Mouse (Mus musculus) erythroid progenitor cell, adult 5-6 weeks (primary cell): ENCODE measurements around the gene Slc4a10. TPM values are rescaled to one million over a fixed set of nuclear protein-coding genes. Genes with fewer than 3 reads are reported as not detected.
"Not testable (repeated sequence)": the region's sequence is repeated elsewhere in the genome, so short reads cannot be mapped to it uniquely, and the experiment has no call there.

ENCODE experiments used
- ATAC-seq: replicated peaks from 2 replicates; pipeline ENCODE4 v1.8.0; 2016; ENCODE audit warnings: moderate number of reproducible peaks, mild to moderate bottlenecking, moderate TSS enrichment, inconsistent platforms; ENCODE audit not compliant: poor library complexity, low FRiP score, severe bottlenecking
- total RNA-seq, 2 experiments: library from RNA; stranded (forward) in 1 of 2; stranded (reverse) in 1 of 2; fragments of 150-400 nt in 1 of 2; fragments of 186-747, 209-891 nt in 1 of 2; gene quantifications; 2 replicates each; pipeline versions ENCODE4 v1.2.3 to v1.2.4; 2015 to 2017; ENCODE audit warnings: low replicate concordance in 2 of 2

Gene Slc4a10
- not detected in 2 replicates for total RNA-seq (2015; ENCODE audit: low replicate concordance)
- total RNA-seq (2017; ENCODE audit: low replicate concordance): 3.3 TPM in 1 of 2 replicates, not detected in the other

DNA sequence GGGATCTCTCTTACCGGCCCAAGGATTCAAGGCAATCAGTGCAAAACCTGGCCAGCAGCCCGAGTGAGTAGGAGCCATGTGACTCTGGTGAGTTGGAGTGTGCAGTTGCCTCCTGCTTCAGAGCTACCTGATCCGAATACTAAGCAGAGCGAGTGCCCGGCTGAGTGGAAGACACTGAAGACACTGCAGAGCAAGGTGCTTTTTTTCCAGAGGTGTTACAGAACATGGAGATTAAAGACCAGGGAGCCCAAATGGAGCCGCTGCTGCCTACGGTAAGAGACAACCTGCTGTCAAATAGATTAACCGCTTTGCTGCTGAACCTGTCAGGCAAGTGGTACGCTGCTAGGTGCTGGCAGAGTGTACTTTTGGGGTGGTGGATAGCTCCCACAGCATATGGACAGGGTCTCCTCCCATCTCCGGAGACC lies at the start of gene Slc4a10:
TSS of gene Slc4a10 (plus strand) at position 42 of the 425 bp plus-strand sequence.
- ATAC-seq: no peak

GRCm38 (mm10) chr2:62001251-62001650 lies 45.0 kb upstream of the Slc4a10 start:
- not testable (repeated sequence) for ATAC-seq

DNA sequence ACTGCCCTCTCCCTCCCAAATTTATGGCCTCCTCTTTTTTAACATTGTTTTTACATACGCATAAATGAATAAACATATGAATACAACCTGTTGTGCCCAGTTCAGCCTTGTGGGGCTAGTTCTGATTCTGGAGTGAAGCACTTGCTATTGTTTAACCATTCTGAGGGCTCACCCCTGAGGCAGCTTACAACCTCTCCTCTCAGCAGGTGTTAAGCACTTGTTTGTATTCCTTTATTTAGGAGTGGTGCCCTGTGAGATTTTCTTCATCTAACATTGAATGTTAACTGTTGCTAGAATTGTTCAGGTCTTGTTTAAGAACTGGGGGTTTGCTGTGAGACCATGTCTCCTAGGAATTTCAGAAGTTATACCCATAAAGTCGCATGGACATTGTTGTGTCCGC lies 28.1 kb upstream of the Slc4a10 start:
- no peak for ATAC-seq

- no peak; the same call in 1 of the 2 replicates for ATAC-seq
Observed at GRCm38 (mm10) chr2:62046861-62047503, 720 bp downstream of the Slc4a10 start.

DNA sequence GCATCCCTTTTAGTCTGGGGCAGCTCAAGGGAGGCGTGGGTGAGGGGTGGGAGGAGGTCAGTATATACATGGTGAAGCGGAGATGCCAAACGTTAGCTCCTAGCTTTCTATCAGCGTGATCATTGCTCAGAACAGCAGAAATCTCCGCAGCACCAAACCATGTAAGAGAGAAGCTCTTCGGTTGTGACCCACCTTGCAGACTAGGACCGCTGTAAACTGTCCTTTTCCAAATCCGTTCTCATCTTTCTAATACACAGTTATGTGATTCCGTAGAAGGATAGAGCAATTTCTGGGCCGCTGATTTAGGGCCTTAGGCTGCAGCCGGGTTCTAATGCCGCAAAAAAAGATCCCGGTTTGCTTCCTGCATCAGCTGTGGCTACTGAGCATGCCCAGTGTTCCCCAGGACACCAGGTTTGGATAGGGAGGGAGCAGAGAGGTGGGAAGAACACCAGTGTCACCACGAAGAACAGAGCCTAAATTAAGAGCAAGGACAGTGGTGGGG lies 1.3 kb downstream of the Slc4a10 start:
- no peak for ATAC-seq

- ATAC-seq: no peak
Observed at GRCm38 (mm10) chr2:62048116-62048515, 1.9 kb downstream of the Slc4a10 start.

- no peak for ATAC-seq
Observed at GRCm38 (mm10) chr2:62076512-62076911, 30.2 kb downstream of the Slc4a10 start.

DNA sequence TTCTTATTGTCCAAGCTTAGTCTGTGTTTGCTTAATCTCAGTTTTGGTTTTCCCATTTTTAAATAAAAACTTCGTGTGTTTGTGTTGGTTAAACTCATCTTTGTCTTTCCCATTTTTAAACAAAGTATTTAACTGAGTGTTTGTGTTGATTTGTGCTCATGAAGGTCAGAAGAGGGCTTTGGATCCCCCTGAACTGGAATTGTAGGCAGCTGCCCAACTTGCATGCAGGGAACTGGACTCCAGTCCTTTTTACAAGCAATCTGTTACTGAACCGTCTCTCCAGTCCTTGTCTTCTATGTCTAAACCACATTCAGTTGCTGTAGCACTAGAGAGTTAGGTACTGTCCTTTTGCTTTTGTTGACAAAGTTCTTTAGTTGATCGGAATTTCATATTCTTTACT lies 41.3 kb downstream of the Slc4a10 start:
- ATAC-seq: no peak

DNA sequence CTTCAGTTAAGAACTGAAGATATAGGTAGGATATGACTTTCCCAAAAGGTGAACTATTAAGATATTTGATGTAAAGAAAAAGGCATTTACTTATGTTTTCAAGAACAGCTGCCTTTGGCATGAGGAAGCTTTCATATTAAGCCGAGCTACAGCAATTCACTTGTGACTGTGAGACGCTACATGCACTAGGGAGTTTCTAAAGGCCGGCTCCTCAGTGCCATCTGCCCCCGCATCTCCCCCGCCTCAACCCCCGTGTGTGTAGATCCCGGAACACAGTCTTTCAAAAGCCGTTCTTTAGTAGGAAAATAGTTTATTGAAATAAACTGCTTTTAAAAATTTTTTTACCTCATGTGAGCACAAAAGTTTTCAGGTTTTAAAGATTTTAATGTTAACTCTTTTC lies 42.5 kb downstream of the Slc4a10 start:
- ATAC-seq: no peak

DNA sequence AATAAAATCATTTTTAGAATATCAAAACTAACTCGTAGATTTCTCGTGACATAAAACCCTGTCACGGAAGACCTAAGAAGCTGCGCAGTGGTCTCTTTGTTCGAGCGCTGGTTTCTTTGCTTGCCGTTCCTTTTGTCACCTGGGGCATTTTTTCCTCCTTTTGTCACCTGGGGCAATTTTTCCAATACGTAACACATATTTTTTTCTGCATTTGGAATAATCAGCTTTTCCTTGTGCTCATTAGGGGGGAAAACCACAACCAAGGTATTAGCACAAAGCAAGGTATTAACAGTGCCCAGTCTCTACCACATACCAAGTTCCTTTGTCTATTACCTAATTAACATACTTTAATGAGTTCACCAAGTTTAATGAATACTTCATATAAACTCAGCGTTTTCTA lies 42.9 kb downstream of the Slc4a10 start:
- no peak for ATAC-seq

GRCm38 (mm10) chr2:62100526-62100925 lies 54.3 kb downstream of the Slc4a10 start:
- no peak for ATAC-seq

DNA sequence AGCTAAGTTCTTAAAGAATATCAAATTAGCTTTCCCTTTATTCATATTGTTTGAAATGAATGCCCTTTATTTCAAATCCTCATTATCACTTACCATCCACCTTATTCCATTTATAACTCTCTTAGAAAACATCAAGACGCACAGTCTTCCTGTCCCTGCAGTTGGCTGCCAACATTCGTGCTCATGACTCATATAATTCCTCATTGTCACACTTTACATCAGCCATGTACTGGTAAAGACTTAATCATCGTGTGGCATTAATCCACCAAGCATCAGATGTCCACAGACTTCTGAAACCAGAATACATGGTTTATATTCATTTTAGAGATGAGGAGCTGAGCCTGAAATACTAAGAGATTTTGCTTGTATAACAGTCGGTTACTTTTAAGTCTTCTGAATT lies 69.1 kb downstream of the Slc4a10 start:
- no peak for ATAC-seq

DNA sequence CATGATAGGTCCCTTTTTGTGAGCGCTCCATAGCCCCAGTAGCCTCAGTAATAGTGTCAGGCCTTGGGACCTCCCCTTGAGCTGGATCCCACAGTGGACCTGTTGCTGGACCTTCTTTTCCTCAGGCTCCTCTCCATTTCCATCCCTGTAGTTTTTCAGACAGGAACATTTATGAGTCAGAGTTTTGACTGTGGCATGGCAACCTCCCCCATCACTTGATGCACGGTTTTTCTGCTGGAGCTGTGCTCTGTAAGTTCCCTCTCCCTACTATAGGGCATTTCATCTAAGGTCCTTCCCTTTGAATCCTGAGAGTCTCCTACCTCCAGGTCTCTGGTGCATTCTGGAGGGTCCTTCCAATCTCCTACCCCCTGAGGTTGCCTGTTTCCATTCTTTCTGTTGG lies 83.7 kb downstream of the Slc4a10 start:
- ATAC-seq: no peak

DNA sequence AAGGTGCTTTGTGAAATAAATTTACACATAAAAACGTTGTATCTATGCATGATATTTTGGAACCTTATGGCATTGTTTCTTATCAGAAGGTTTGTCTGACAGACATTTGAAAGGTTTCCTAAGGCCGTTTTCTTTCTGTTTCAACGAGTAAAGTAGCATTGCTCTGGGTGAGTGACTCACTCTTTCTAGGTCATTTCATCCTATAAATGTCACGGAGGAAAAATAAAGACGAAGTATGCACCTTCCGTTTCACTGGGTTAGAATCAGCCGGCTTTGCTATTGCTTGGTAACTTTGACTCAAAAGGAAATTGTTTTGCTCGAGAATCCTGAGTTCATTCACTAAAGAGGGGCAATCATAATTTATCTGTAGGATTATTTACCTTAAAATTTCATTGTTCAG lies 88.6 kb downstream of the Slc4a10 start:
- no peak for ATAC-seq

DNA sequence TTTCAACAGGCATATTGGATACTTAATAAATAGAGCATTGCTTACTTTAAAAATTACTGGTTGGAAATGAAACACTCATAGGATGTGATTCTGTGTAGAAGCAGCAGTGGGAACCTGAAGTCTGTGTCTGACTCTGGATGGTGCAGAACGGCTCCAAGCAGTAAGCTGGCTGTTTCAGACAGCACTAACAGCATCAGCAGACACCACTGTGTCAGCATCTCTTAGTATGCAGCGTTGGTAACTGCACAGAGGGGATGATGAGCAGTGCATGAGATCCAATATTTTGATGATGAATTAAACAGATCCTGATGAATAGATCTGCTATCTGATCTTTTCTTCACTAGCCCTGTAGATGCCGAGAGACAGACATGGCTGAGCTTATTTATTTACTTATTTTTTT lies 101.4 kb downstream of the Slc4a10 start:
- ATAC-seq: no peak

DNA sequence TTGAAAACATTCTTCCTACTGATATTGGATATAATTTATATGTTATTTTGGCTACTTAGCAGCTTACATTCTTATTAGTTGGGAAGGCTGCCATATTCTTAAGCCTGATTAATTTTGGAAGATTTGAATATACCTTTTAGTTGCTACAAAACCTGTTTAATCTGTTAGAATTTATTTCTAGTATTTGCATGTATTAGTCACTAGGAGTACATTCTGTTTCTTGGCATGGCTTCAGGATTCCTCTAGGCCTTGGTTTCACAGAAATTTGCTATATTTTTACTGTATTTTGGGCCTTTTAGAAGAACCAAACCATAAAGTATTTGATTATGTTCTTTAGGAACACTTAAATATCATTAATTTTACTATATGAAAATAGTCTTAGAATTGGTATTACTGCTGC lies 103.2 kb downstream of the Slc4a10 start:
- ATAC-seq: no peak

GRCm38 (mm10) chr2:62150830-62151229 lies 104.6 kb downstream of the Slc4a10 start:
- ATAC-seq: no peak

DNA sequence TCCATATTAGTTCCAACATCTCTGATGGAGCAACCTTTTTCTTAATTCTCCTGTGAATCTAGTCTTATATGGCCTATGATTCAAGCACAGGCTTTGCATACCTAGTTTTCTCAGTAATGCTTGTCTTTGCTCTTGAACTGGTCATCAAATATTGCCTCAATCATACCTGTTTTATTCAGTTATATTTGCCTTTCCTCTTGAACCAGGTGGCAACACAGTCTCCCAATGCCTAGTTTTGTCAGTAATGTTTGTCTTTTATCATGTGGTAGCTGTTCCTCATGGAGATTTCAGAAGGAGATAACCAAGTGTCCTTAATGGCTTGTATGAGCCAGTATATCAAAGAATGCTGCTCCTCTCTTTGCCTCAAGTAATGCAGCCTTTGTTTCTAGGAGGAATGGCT lies 163.8 kb downstream of the Slc4a10 start:
- ATAC-seq: no peak

- no peak for ATAC-seq
Observed at GRCm38 (mm10) chr2:62211106-62211505, 164.8 kb downstream of the Slc4a10 start.

- ATAC-seq: no peak
Observed at GRCm38 (mm10) chr2:62227563-62227962, 181.3 kb downstream of the Slc4a10 start.

DNA sequence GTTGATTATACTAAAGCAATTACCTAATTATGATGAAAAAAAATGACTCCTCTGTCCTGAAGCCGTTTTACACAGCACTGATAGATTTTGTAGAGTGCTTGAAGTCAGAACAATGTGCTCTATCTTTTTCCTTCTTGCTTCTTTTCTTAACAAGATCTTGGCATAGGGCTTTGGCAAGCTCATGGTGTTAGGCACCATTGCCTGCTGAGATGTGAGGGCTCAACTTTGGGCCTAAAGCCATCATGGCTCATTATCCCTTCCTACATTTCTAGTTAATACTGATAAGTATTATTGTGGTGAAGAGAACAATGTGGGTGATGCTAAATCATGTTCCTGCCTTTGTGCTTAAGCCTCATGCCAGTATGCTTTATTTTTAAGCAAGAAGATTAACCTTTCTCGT lies 185.0 kb downstream of the Slc4a10 start:
- ATAC-seq: no peak

DNA sequence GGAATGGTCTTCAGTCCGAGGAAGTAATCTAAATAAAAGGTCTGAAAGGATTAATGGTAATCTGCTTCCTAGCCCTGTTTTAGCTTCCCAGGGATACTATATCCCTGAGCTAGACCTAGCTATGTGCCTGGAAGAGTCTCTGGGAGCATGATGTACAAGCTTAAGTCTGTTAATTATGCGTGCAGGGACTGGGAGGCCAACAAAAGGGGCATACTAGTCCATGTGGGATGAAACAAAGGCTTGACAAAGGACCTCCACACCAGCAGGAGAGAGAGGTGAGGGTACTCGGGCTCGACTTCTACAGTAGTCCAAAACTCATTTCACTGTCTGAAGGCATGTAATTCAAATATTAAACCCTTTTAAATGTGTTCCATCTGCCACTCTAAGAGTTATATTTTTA lies 197.9 kb downstream of the Slc4a10 start:
- ATAC-seq: no peak
